ENCODE assay signal across 8 mouse cellular contexts in the genomic region with DNA sequence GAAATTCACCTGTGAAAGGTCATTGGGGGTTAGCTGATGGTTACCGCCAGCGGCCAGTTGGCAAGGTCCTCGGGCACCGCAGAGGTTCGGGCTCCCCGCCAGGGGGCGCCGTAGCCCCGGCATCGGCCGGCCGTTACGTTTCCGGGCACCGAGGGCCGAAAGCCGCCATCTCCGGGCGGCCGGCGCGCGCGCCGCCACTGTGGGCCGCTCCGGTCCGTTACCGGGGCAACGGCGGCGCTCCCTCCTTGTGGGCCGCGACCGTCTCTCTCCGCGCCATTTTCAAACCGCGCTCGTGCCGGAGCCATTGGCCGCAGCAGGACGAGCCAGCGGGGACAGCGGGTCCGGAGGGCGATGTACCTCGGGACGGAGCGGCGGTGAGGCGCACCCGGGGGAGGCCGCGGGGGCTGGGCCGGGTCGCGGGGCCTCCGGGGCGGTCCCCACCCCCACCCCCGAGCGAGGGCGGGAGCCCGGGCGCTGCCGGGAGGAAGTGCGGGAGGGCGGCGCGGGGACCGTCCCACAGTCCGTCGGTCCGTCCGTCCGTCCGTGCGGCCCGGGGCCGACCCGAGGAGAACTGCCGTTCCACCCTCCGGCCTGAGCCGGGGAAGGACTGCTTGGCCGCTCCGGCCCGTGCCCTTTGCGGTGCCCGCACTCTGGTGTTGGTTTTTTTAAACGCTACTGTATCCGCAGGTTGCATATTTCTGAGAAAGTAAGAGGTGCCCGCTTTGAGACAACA. TPM values are rescaled to one million over a fixed set of nuclear protein-coding genes. Genes with fewer than 3 reads are reported as not detected.
DNase-seq lines count a peak whose midpoint lies in the region; ATAC-seq and TF ChIP-seq lines count a peak whose summit lies in the region.

A gene (plus strand): TSS at position 148 of the 733 bp plus-strand sequence.

- DNase-seq in MN1 (ENCODE audit: low spot score): peak; percentile 86
- peak; percentile 87 for DNase-seq in cerebellum, adult 8-10 months
- peak; percentile 84 for DNase-seq in forelimb bud, embryonic 11.5 days (ENCODE audit: low read depth, low spot score)
- DNase-seq in layer of hippocampus, postnatal 10 days (ENCODE audit: low spot score in 2 of 2): peak; percentile 84 to 89
- DNase-seq in lung, postnatal 0 days (ENCODE audit: low spot score): peak; percentile 94
- peak; percentile 81 for DNase-seq in ovary, postnatal 10 days (ENCODE audit: low spot score)
- peak; percentile 74 for DNase-seq in thymus, postnatal 0 days (ENCODE audit: low spot score)

- peak; percentile 84 for TF ChIP-seq CTCF in lung, postnatal 0 days (IDR thresholded peaks at IDR 0.05)

- H3K4me1 ChIP-seq in lung, postnatal 0 days (ENCODE audit: insufficient read depth, low read depth, low read length): peaks cover 2% of the 10 kb centered on the region; the same call in 1 of the 2 replicates

- peak within 1 kb of the TSS; percentile 77 for H3K4me2 ChIP-seq in lung, postnatal 0 days (replicated peaks; ENCODE audit: low read depth, low read length)

- under 1% methylated on average over 62 of the region's 92 CpGs for WGBS in lung, postnatal 0 days

- H3K27me3 ChIP-seq in lung, postnatal 0 days (replicated peaks; ENCODE audit: insufficient read depth, low read length): no peaks in the 10 kb centered on the region

- peak within 1 kb of the TSS; percentile 89 for H3K4me3 ChIP-seq in lung, postnatal 0 days (ENCODE audit: low read depth, low read length)

- peak; percentile 75 to 78 for ATAC-seq in hematopoietic stem cell, adult 5-6 weeks (replicated peaks in 1 of 2; ENCODE audit: insufficient read depth in 1 of 2, low FRiP score in 2 of 2, low TSS enrichment in 1 of 2, low read depth in 1 of 2, poor library complexity in 2 of 2, severe bottlenecking in 2 of 2)
- ATAC-seq in lung, postnatal 0 days: peak; percentile 99

- H3K36me3 ChIP-seq in lung, postnatal 0 days (ENCODE audit: insufficient read depth, low read length): no peaks in the 10 kb centered on the region

- no peak for TF ChIP-seq EP300 in lung, postnatal 0 days (IDR thresholded peaks at IDR 0.05)

- H3K9me3 ChIP-seq in lung, postnatal 0 days (ENCODE audit: low read length): no peaks in the 10 kb centered on the region

- peak within 1 kb of the TSS; percentile 75 for H3K27ac ChIP-seq in lung, postnatal 0 days (ENCODE audit: low read length)

- peak within 1 kb of the TSS; percentile 67 for H3K9ac ChIP-seq in lung, postnatal 0 days (replicated peaks; ENCODE audit: low read depth)

RNA-seq across cellular contexts. Expression of the gene that starts here (rescaled TPM):
- total RNA-seq in hematopoietic stem cell, adult 5-6 weeks (2017): 27.1 and 27.4 TPM in 2 replicates
- total RNA-seq in layer of hippocampus, postnatal 10 days (2021): 1 to 10 TPM; 7.2 to 8.5 TPM
- polyA plus RNA-seq in lung, postnatal 0 days (2015; fragmentation: Nextera tagmentation; extraction: Ambion mirVana): 3.8 and 4.1 TPM in 2 replicates
- polyA plus RNA-seq in thymus, postnatal 0 days (2015; fragmentation: Nextera tagmentation; extraction: Ambion mirVana): 8.0 and 8.8 TPM in 2 replicates

Comparison
In these comparisons a context has a peak if more than half of its experiments do, and no peak if none do; other contexts are left out.
1. Peak in every context shown above with its lines: DNase-seq, ATAC-seq, H3K4me3 ChIP-seq and H3K27ac ChIP-seq.